Mouse (Mus musculus) ES-E14 (cell line): ENCODE data around the gene Rasgef1b.

Experiments used
- CHD2 ChIP-seq: IDR thresholded peaks from 2 replicates; pipeline ENCODE4 v1.6.1; 2014; ENCODE audit warnings: mild to moderate bottlenecking, low read depth, low read length, inconsistent platforms
- HCFC1 ChIP-seq: IDR thresholded peaks from 2 replicates; pipeline ENCODE4 v1.6.1; 2012; ENCODE audit warnings: low read length, inconsistent platforms, borderline replicate concordance; ENCODE audit not compliant: insufficient read depth
- MAFK ChIP-seq: IDR thresholded peaks from 2 replicates; pipeline ENCODE4 v1.6.1; 2014; ENCODE audit warnings: mild to moderate bottlenecking, low read depth, low read length, inconsistent platforms; ENCODE audit not compliant: insufficient read depth
- ZNF384 ChIP-seq: IDR thresholded peaks from 2 replicates; pipeline ENCODE4 v1.6.1; 2012; ENCODE audit warnings: low read depth, low read length, inconsistent platforms

DNA sequence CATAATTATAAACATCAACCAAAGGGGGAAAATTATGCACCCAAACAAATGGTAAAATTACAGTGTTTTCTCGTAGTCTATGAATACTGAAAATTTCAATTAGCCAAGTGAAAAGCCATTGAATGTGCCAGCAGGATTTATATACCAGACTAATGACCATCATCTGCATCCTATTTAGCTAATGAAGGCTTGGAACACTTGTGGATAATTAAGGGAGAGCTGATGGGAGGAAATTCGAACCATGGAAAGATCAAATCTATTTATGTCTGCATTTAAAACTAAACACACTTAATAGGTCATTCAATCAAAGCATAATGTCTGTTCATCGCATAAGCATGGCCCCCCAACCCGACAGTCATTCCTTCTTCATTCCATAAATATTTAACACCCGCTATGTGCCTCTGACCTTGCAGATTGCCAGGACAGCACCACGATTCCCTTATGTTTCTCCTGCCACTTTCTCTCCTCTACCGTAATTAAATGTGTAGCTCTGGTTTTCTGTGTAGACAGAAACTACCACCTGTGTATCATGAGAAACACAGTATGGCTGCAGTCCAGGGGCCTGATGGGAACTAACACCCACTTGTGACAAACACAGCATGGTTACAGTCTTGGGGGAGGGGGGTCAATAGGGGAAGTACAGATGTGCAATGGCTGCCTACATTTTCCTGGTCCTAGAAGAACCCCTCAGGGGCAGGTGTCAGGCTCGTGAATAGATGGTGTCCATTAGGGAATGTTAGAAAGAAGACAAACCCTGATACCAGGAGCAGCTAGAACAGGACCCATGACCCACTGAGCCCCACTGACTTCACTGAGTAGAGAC lies 164.2 kb downstream of the Rasgef1b start:
- TF ChIP-seq ZNF384 (no peak), CHD2 (no peak), MAFK (no peak), HCFC1 (no peak)
